Mouse (Mus musculus): ENCODE measurements around the gene Trappc5. TPM values are rescaled to one million over a fixed set of nuclear protein-coding genes. Genes with fewer than 3 reads are reported as not detected.

Trappc5 gene
- polyA plus RNA-seq, 1 experiment from 2014 or later: 43.6 TPM

DNA sequence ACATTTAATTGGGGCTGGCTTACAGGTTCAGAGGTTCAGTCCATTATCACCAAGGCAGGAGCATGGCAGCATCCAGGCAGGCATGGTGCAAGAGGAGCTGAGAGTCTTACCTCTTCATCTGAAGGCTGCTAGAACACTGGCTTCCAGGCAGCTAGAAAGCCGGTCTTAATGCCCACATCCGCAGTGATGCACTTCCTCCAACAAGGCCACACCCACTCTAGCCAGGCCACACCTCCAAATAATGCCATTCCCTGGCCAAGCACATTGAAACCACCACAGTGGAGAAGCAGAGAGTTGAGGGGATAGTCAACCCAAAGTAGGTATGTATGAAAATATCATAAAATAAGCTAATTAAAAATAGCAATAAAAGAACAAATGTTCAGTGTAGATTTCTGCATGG is 5.7 kb upstream of the Trappc5 start:
- Histone ChIP-seq H3K4me1 (ENCODE audit: control insufficient read depth, insufficient read depth, low read length) (no peaks in the 10 kb centered on the region), H3K4me2 (ENCODE audit: low read depth) (no peak overlapping the region), H3K36me3 (ENCODE audit: control insufficient read depth, insufficient read depth, low read length) (no peaks in the 10 kb centered on the region), H3K9me3 (ENCODE audit: control insufficient read depth, low read length) (no peaks in the 10 kb centered on the region), H3K9ac (ENCODE audit: low read length) (no peak overlapping the region), H3K27me3 (ENCODE audit: control insufficient read depth, insufficient read depth, low read length) (no peaks in the 10 kb centered on the region), H3K4me3 (ENCODE audit: low read depth, low read length) (no peak overlapping the region), H3K27ac (ENCODE audit: low read depth, low read length) (no peak overlapping the region)
- DNase-seq (ENCODE audit: low spot score) (no peak), ATAC-seq (ENCODE audit: insufficient read depth, low FRiP score, low TSS enrichment) (no peak)
- 71% methylated on average over 2 of the region's 2 CpGs for WGBS

DNA sequence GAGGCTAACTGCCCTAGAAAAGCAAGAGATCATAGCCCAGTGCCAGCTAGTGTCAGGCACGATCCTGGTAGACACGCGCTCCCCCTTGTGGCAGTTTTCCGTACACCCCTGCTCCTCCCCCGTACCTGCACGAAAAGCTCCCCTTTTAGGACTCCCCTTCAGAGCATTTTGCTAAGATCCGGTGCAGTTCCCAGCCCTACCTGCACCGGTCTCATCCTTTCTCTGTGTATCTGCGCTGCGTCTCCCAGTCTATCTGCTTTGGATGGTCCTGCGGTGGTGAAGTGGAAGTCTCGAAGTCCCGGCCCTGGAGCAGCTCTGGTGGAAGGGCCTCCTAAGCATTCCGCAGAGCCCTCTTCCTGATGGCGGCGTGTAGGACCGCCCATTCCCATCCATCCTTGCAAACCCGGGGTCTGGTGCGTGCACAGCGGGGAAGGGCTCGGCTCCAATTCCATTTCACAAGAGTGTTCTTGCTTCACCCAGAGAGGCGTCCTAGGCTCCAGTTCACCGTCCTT is 4.1 kb upstream of the Trappc5 start, which contains the start of gene Fcor:
TSS of gene Fcor (minus strand) at position 383 of the 512 bp plus-strand sequence.
- peak within 1 kb of the TSS; percentile 9; the same call in 1 of the 2 replicates for H3K27ac ChIP-seq (ENCODE audit: low read depth, low read length)
- peak within 1 kb of the TSS; percentile 32 for H3K9ac ChIP-seq (ENCODE audit: low read length)
- H3K4me3 ChIP-seq (ENCODE audit: low read depth, low read length): peak within 1 kb of the TSS; percentile 37
- no peaks in the 10 kb centered on the region for H3K4me1 ChIP-seq (ENCODE audit: control insufficient read depth, insufficient read depth, low read length)
- H3K9me3 ChIP-seq (ENCODE audit: control insufficient read depth, low read length): no peaks in the 10 kb centered on the region
- H3K27me3 ChIP-seq (ENCODE audit: control insufficient read depth, insufficient read depth, low read length): no peaks in the 10 kb centered on the region
- DNase-seq (ENCODE audit: low spot score): peak; percentile 88
- no peaks in the 10 kb centered on the region for H3K36me3 ChIP-seq (ENCODE audit: control insufficient read depth, insufficient read depth, low read length)
- H3K4me2 ChIP-seq (ENCODE audit: low read depth): peak within 1 kb of the TSS; percentile 52
- WGBS: under 1% methylated on average over 23 of the region's 23 CpGs
- ATAC-seq (ENCODE audit: insufficient read depth, low FRiP score, low TSS enrichment): peak; percentile 78

- DNase-seq (ENCODE audit: low spot score) (no peak), ATAC-seq (ENCODE audit: insufficient read depth, low FRiP score, low TSS enrichment) (no peak)
- Histone ChIP-seq H3K36me3 (ENCODE audit: control insufficient read depth, insufficient read depth, low read length) (peaks cover 9% of the 10 kb centered on the region), H3K9me3 (ENCODE audit: control insufficient read depth, low read length) (no peaks in the 10 kb centered on the region), H3K27me3 (ENCODE audit: control insufficient read depth, insufficient read depth, low read length) (no peaks in the 10 kb centered on the region), H3K9ac (ENCODE audit: low read length) (no peak overlapping the region), H3K4me2 (ENCODE audit: low read depth) (no peak overlapping the region), H3K4me3 (ENCODE audit: low read depth, low read length) (no peak overlapping the region), H3K4me1 (ENCODE audit: control insufficient read depth, insufficient read depth, low read length) (peaks cover 4% of the 10 kb centered on the region; the same call in 1 of the 2 replicates), H3K27ac (ENCODE audit: low read depth, low read length) (no peak overlapping the region)
- WGBS: 66% methylated on average over 3 of the region's 3 CpGs
These were observed 1.4 kb upstream of the Trappc5 start for GRCm38 (mm10) chr8:3674671-3675070.

DNA sequence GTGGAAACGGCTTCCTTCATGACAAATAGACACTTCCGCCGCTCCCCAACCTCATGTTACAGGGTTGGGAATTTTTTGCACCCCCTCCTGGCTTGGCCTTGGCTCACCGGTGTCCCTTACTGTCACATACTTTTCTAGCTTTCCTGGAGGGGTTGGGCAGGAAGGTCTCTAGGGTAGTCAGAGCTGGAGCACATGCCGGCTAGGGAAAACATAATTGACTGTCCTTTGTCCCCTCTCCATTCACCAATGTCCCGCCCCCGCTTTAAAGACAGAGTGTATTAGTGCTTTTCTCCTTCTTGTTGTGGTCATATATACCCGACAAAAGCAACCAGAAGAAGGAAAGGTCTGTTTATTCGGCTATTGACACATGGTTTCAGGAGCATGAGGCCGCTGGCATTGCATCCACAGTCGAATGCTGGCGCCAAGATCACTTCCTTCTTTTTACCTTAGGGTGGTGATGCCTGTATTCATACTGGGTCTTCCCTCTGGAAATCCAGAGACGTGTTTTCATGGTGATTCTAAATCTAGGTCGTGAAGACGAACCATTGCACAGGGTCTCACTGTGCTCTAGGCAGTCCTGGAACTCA is 987 bp downstream of the Trappc5 start:
- peak overlapping the region; percentile 57 for H3K27ac ChIP-seq (ENCODE audit: low read depth, low read length)
- no peaks in the 10 kb centered on the region for H3K27me3 ChIP-seq (ENCODE audit: control insufficient read depth, insufficient read depth, low read length)
- peaks cover 4% of the 10 kb centered on the region; the same call in 1 of the 2 replicates for H3K4me1 ChIP-seq (ENCODE audit: control insufficient read depth, insufficient read depth, low read length)
- peak; percentile 32 for DNase-seq (ENCODE audit: low spot score)
- 4% methylated on average over 15 of the region's 15 CpGs for WGBS
- H3K9ac ChIP-seq (ENCODE audit: low read length): peak overlapping the region; percentile 89
- peak overlapping the region; percentile 82 for H3K4me3 ChIP-seq (ENCODE audit: low read depth, low read length)
- peak overlapping the region; percentile 81 for H3K4me2 ChIP-seq (ENCODE audit: low read depth)
- H3K9me3 ChIP-seq (ENCODE audit: control insufficient read depth, low read length): no peaks in the 10 kb centered on the region
- peaks cover 11% of the 10 kb centered on the region for H3K36me3 ChIP-seq (ENCODE audit: control insufficient read depth, insufficient read depth, low read length)
- ATAC-seq (ENCODE audit: insufficient read depth, low FRiP score, low TSS enrichment): peak; percentile 11; the same call in 1 of the 2 replicates

- H3K4me2 ChIP-seq (ENCODE audit: low read depth): no peak overlapping the region
- no peak overlapping the region for H3K27ac ChIP-seq (ENCODE audit: low read depth, low read length)
- no peak overlapping the region for H3K4me3 ChIP-seq (ENCODE audit: low read depth, low read length)
- DNase-seq (ENCODE audit: low spot score): no peak
- H3K36me3 ChIP-seq (ENCODE audit: control insufficient read depth, insufficient read depth, low read length): peaks cover 11% of the 10 kb centered on the region
- no peak overlapping the region for H3K9ac ChIP-seq (ENCODE audit: low read length)
- no peaks in the 10 kb centered on the region for H3K27me3 ChIP-seq (ENCODE audit: control insufficient read depth, insufficient read depth, low read length)
- ATAC-seq (ENCODE audit: insufficient read depth, low FRiP score, low TSS enrichment): no peak
- 98% methylated on average over 23 of the region's 23 CpGs for WGBS
- H3K9me3 ChIP-seq (ENCODE audit: control insufficient read depth, low read length): no peaks in the 10 kb centered on the region
- H3K4me1 ChIP-seq (ENCODE audit: control insufficient read depth, insufficient read depth, low read length): peaks cover 4% of the 10 kb centered on the region; the same call in 1 of the 2 replicates
These were observed 2.7 kb downstream of the Trappc5 start for GRCm38 (mm10) chr8:3678831-3679230.

DNA sequence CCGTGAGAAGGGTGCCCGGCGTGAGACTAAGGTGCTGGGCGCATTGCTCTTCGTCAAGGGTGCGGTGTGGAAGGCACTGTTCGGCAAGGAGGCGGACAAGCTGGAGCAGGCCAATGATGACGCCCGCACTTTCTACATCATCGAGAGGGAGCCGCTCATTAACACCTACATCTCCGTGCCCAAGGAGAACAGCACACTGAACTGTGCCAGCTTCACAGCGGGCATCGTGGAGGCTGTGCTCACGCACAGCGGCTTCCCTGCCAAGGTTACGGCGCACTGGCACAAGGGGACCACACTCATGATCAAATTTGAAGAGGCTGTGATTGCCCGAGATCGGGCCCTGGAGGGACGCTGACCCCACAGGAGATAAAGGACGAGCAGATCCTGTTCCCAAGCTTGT is 3.1 kb downstream of the Trappc5 start:
- DNase-seq (ENCODE audit: low spot score) (no peak), ATAC-seq (ENCODE audit: insufficient read depth, low FRiP score, low TSS enrichment) (no peak)
- Histone ChIP-seq H3K4me3 (ENCODE audit: low read depth, low read length) (no peak overlapping the region), H3K36me3 (ENCODE audit: control insufficient read depth, insufficient read depth, low read length) (peaks cover 11% of the 10 kb centered on the region), H3K9me3 (ENCODE audit: control insufficient read depth, low read length) (no peaks in the 10 kb centered on the region), H3K4me2 (ENCODE audit: low read depth) (no peak overlapping the region), H3K9ac (ENCODE audit: low read length) (no peak overlapping the region), H3K4me1 (ENCODE audit: control insufficient read depth, insufficient read depth, low read length) (peaks cover 4% of the 10 kb centered on the region; the same call in 1 of the 2 replicates), H3K27ac (ENCODE audit: low read depth, low read length) (no peak overlapping the region), H3K27me3 (ENCODE audit: control insufficient read depth, insufficient read depth, low read length) (no peaks in the 10 kb centered on the region)
- WGBS: 95% methylated on average over 23 of the region's 23 CpGs

DNA sequence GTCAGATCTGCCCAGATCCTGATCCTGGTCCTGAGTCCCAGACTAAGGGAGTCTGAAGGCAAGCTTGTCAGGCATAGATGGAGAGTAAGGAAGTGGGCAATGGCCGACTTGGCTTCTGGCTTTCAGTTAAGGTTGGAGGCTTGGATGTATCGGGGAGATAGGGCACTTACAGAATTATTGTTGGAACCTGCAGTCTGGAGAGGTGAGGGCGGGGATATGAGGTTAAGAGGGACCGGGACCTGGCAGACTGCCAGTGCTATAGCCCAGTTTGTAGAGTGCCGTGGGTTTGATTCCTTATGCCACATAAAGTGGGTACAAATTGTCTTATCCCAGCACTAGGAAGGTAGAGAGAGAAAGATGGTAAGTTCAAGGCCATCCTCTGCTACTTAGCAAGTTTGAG is 3.6 kb downstream of the Trappc5 start:
- Histone ChIP-seq H3K4me1 (ENCODE audit: control insufficient read depth, insufficient read depth, low read length) (peaks cover 4% of the 10 kb centered on the region; the same call in 1 of the 2 replicates), H3K9me3 (ENCODE audit: control insufficient read depth, low read length) (no peaks in the 10 kb centered on the region), H3K9ac (ENCODE audit: low read length) (no peak overlapping the region), H3K27ac (ENCODE audit: low read depth, low read length) (no peak overlapping the region), H3K4me3 (ENCODE audit: low read depth, low read length) (no peak overlapping the region), H3K4me2 (ENCODE audit: low read depth) (no peak overlapping the region), H3K27me3 (ENCODE audit: control insufficient read depth, insufficient read depth, low read length) (no peaks in the 10 kb centered on the region), H3K36me3 (ENCODE audit: control insufficient read depth, insufficient read depth, low read length) (peaks cover 11% of the 10 kb centered on the region)
- ATAC-seq (ENCODE audit: insufficient read depth, low FRiP score, low TSS enrichment) (no peak), DNase-seq (ENCODE audit: low spot score) (no peak)
- WGBS: 93% methylated on average over 5 of the region's 5 CpGs

DNA sequence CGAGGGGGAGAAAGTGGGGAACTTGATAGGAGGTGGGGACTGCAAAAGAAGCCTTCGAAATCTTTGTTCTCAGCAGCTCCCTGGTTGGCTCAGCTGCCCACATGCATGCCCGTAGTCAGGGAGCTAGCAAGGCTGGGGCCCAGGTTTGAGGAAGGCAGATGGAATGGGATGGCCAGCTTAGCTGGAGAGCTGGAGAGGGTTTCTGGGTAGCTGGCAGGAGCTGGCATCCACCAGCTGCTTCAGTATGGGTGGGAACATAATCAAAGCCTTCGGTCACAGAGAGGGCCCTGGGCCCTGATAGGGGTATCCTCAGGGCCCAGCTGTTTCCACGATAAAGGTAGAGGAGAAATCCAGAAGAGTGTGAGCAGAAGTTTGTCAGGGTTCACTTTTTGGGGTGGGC is 6.3 kb downstream of the Trappc5 start:
- Histone ChIP-seq H3K9ac (ENCODE audit: low read length) (no peak overlapping the region), H3K9me3 (ENCODE audit: control insufficient read depth, low read length) (no peaks in the 10 kb centered on the region), H3K27me3 (ENCODE audit: control insufficient read depth, insufficient read depth, low read length) (no peaks in the 10 kb centered on the region), H3K4me3 (ENCODE audit: low read depth, low read length) (no peak overlapping the region), H3K4me1 (ENCODE audit: control insufficient read depth, insufficient read depth, low read length) (peaks cover 2% of the 10 kb centered on the region; the same call in 1 of the 2 replicates), H3K27ac (ENCODE audit: low read depth, low read length) (no peak overlapping the region), H3K36me3 (ENCODE audit: control insufficient read depth, insufficient read depth, low read length) (peaks cover 11% of the 10 kb centered on the region), H3K4me2 (ENCODE audit: low read depth) (no peak overlapping the region)
- DNase-seq (ENCODE audit: low spot score) (no peak), ATAC-seq (ENCODE audit: insufficient read depth, low FRiP score, low TSS enrichment) (no peak)
- WGBS: 94% methylated on average over 5 of the region's 5 CpGs

Data from neural tube, embryonic 11.5 days (tissue).